Mouse (Mus musculus) testis, postnatal 14 days (tissue): ENCODE results near the gene H2-Q6.
"Not testable (repeated sequence)": the region's sequence is repeated elsewhere in the genome, so short reads cannot be mapped to it uniquely, and the experiment has no call there.

Source experiments
- DNase-seq: peaks from one replicate; pipeline ENCODE4 v3.0.0; 2021; ENCODE audit warnings: low spot score

H2-Q6 gene

DNA sequence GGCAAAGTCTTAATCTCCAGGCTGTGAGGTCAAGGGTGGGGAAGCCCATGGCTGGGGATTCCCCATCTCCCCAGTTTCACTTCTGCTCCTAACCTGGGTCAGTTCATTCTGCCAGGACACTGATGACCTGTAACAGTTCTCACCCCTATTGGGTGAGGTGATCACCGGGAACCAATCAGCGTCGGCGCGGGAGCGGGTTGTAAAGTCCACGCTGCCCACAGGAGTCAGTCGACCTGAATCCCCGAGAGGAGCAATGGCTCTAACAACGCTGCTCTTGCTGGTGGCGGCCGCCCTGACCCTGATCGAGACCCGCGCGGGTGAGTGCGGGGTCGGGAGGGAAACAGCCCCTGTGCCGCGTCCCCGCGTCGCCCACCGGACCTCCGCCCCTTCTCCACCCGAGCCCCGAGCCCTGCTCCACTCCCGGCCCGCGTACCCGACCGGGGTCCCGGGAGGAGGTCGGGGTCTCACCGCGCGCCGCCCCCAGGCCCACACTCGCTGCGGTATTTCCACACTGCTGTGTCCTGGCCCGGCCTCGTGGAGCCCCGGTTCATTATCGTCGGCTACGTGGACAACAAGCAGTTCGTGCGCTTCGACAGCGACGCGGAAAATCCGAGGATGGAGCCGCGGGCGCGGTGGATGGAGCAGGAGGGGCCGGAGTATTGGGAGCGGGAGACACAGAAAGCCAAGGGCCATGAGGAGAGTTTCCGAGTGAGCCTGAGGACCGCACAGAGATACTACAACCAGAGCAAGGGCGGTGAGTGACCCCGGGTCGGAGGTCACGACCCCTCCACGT lies at the start of gene H2-Q6:
TSS of gene H2-Q6 (plus strand) at position 227 of the 793 bp plus-strand sequence.
- peak; percentile 56 for DNase-seq

DNA sequence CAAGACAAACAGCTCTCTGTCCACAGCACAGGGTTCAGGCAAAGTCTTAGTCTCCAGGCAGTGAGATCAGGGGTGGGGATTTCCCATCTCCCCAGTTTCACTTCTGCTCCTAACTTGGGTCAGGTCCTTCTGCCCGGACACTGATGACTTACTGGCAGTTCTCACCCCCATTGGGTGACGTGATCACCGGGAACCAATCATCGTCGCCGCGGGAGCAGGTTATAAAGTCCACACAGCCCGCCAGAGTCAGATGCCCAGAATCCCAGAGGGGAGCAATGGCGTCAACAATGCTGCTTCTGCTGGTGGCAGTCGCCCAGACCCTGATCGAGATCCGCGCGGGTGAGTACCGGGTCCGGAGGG lies 45.3 kb upstream of the H2-Q6 start, which contains the start of gene H2-Q4:
TSS of gene H2-Q4 (plus strand) at position 249 of the 360 bp plus-strand sequence.
- peak; percentile 79 for DNase-seq

DNA sequence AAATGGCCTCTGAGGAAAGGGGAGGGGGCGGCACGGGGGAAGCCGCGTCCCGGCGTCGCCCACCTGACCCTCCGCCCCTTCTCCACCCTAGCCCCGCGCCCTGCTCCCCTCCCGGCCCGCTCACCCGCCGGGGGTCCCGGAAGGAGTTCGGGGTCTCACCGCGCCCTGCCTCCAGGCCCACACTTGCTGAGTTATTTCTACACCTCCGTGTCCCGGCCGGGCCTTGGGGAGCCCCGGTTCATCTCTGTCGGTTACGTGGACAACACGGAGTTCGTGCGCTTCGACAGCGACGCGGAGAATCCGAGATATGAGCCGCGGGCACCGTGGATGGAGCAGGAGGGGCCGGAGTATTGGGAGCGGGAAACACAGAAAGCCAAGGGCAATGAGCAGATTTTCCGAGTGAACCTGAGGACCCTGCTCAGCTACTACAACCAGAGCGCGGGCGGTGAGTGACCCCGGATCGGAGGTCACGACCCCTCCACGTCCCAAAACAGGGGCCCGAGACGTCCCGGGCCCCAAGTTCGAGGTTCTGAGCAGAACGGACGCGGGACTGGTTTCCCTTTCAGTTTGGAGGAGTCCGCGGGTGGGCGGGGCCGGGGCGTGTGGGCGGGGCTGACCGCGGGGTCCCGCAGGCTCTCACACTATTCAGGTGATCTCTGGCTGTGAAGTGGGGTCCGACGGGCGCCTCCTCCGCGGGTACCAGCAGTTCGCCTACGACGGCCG lies 44.8 kb upstream of the H2-Q6 start:
- peak; percentile 32 for DNase-seq

DNA sequence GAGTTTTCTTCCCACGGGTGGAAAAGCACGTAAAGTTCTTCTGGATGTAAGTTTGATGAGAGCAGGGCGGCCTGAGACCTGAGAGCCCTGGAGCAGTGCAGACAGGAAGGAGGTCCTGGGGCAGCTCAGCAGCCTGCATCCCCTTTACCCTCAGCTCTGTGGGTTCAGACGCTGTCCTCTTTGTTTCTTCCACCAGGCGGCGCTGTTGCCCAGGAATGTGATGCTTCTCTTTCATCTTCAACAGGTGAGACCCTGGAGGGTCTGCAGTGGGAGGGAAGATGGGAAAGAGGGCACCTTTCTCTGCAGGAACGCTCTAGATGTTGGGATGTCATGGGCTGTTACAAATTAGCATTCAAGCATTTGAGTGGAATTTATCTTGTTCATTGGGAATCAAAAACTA lies 34.9 kb upstream of the H2-Q6 start:
- DNase-seq, result peak; percentile 41

DNA sequence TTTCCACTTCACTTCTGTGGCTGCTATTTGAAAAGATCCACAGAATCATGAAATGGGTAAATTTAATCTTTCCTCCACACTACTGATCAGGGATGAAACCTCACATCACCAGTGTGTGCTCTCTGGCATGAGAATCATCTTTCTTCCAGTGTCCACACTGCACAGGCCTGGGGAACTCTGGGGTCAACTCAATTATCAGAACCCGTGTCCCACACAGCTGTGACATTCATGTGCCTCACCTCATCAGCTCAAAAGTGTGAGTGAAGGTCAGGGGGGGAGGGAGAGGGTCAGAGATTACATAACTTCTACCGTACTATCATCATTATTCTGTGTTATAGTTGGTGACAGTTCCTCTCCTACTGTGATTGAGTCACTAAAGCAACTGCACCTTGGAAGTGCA lies 32.0 kb upstream of the H2-Q6 start:
- DNase-seq, result not testable (repeated sequence)

DNA sequence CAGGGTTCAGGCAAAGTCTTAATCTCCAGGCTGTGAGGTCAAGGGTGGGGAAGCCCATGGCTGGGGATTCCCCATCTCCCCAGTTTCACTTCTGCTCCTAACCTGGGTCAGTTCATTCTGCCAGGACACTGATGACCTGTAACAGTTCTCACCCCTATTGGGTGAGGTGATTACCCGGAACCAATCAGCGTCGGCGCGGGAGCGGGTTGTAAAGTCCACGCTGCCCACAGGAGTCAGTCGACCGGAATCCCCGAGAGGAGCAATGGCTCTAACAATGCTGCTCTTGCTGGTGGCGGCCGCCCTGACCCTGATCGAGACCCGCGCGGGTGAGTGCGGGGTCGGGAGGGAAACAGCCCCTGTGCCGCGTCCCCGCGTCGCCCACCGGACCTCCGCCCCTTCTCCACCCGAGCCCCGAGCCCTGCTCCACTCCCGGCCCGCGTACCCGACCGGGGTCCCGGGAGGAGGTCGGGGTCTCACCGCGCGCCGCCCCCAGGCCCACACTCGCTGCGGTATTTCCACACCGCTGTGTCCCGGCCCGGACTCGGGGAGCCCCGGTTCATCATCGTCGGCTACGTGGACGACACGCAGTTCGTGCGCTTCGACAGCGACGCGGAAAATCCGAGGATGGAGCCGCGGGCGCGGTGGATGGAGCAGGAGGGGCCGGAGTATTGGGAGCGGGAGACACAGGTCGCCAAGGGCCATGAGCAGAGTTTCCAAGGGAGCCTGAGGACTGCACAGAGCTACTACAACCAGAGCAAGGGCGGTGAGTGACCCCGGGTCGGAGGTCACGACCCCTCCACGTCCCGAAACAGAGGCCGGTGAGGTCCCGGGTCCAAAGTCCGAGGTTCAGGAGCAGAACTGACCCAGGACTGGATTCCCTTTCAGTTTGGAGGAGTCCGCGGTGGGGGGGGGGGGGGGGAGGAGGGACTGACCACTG lies 30.5 kb upstream of the H2-Q6 start:
- DNase-seq, result not testable (repeated sequence)

DNA sequence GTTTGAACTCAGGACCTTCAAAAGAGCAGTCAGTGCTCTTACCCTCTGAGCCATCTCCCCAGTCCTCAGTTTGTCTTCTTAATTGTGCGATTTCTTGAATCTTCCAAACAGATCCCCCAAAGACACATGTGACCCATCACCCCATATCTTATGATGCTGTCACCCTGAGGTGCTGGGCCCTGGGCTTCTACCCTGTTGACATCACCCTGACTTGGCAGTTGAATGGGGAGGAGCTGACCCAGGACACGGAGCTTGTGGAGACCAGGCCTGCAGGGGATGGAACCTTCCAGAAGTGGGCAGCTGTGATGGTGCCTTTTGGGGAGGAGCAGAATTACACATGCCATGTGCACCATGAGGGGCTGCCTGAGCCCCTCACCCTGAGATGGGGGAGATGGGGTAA lies 27.7 kb upstream of the H2-Q6 start:
- not testable (repeated sequence) for DNase-seq

DNA sequence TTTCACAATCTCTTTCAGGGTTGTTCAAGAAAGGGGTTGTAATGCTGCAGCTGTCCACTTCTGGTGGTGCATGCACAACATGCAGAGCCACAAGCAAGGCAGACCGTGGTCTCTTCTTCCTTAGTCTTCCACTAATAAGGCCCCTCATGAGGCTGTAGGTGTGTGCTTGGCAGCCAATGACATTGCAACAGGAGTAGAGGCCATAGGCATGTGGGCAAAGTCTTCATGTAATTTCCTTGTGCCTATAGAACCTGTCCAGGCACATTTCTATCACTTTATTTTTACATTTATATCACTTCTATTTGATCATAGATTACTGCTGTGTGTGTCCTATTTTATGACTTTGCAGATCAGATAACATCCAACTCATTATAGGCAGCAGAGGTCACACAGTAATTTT lies 11.6 kb upstream of the H2-Q6 start:
- DNase-seq, result not testable (repeated sequence)

DNA sequence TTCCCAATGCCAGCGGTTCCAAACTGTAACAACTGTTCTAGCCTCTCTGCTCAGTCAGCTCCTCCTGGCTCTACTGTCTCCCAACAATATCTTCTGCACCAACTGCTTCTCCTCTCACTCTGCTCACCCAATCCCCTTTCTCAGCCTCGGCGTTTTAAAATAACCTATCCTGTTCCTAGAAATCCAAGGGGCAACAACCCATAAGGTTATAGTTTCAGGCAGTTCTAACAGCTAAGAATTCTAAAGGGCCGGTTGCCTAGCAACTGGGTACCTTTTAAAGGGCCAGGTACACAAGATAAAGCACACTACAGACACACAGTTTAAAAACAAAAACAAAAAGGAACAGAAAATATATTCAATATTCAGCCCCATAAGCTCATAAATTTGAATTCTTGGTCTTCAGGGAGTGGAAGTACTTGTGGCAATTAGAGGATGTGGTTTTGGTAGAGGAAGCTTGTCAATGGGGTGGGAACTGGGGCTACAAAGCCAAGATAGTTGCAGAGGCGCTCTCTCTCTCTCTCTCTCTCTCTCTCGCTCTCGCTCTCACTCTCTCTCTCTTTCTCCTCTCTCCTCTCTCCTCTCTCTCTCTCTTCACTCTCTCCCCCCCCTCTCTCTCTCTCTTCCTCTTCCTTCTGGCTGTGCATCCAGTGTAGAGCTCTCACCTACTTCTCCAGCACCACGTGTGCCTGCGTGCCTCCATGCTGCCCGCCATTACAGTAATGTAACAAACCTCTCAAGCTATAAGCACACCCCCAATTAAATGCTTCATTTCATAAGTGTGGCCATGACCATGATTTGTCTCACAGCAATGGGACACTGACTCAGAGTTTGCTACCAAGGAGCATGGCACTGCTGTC lies 9.1 kb upstream of the H2-Q6 start:
- not testable (repeated sequence) for DNase-seq

DNA sequence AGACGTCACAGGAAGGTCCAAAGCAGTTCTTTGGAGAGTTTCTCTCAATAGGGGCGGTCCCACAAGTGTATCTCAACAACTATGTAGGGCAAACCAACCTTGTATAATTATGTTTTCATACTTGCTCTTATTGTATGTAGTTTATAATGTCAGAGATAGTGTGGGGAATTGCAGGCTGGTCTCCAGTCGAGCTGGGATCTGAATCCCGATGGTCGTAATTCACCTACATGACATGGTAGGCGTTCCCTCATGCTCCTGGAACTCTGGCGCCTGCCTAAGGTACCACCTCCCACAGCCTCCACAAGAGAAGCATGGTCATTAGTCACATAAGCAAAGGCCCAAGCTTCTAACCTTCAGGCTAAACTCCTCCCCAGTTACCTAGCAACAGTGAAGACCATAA lies 5.9 kb upstream of the H2-Q6 start:
- no peak for DNase-seq

DNA sequence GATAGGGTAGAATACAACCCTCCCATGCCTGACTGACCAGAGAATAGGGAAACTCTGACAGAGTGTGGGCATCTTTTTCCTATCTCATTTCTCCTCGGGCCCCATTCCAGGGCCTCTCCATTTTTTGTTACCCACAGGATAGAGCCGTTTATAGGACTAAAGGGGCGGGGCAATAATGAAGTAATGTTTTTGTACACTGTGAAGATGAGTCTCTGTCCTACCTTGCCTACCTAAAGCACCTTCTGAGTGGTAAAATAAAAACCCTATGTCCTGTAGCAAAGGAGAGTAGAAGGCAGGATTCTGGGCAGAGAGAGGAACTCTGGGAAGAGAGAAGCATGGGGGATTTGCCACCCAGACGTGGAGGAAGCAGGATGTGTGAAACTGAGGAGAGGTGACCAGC lies 5.1 kb upstream of the H2-Q6 start:
- DNase-seq, result not testable (repeated sequence)

DNA sequence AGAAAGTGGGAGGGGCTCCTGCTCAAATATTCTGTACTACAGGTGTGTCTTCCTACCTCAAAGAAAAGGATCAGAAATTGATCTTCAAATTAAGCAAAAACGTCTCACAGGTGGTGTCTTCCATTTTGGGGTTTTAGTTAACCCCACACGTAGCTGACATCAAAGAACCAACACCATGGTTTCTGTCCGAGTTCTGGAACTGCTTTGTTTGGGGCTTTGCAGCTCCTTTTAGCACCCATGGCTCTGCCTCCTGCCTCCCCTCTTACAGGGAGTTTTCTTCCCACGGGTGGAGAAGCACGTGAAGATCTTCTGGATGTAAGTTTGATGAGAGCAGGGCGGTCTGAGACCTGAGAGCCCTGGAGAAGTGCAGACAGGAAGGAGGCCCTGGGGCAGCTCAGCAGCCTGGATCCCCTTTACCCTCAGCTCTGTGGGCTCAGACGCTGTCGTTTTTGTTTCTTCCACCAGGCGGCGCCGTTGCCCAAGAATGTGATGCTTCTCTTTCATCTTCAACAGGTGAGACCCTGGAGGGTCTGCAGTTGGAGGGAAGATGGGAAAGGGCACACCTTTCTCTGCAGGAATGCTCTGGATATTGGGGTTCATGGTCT lies 4.3 kb upstream of the H2-Q6 start:
- not testable (repeated sequence) for DNase-seq

DNA sequence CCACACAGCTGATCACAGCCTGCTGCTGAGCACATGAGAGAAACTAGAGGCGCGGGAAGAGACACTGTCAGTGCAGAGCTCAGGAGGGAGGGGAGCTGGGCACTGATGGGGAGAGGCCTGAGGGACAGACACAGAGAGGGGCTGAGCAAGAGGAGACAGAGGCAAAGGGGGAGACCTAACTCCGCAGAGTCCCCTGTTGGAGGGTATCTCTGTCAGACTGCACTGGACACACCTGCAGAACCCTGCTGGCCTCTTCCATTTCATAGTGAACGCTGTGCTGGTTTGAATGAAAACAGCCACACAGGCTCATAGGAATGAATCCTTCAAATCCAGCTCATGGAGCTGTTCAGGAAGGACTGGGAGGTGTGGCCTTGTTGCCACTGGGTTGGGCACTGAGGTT lies 3.3 kb upstream of the H2-Q6 start:
- DNase-seq, result not testable (repeated sequence)

DNA sequence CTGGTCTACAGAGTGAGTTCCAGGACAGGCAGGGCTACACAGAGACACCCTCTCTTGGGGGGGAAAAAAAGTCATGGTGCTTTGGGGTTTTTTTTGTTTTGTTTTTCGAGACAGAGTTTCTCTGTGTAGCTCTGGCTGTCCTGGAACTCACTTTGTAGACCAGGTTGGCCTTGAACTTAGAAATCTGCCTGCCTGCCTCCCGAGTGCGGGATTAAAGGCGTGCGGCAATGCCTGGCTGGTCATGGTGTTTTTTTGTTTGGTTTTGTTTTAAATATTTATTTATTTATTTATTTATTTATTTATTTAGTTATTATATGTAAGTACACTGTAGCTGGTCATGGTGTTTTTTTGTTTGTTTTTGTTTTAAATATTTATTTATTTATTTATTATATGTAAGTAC lies 2.3 kb upstream of the H2-Q6 start:
- DNase-seq, result not testable (repeated sequence)

DNA sequence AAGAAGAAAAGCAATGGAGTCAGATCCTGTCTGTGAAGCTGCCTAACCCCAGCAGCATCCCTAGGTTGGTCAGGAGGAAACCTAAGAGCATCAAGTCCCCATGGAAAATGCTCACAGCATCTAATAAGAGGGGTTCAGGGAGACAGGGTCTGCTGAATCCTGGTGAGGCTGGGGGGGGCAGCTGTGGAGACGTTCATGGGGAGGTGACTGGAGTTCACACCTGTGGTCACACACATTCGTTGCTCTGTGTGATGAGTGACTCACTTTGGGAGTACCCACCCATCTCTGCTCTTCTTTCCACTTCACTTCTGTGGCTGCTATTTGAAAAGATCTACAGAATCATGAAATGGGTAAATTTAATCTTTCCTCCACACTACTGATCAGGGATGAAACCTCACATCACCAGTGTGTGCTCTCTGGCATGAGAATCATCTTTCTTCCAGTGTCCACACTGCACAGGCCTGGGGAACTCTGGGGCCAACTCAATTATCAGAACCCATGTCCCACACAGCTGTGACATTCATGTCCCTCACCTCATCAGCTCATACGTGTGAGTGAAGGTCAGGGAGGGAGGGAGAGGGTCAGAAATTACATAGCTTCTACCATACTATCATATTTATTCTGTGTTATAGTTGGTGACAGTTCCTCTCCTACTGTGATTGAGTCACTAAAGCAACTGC lies 1.4 kb upstream of the H2-Q6 start:
- not testable (repeated sequence) for DNase-seq

DNA sequence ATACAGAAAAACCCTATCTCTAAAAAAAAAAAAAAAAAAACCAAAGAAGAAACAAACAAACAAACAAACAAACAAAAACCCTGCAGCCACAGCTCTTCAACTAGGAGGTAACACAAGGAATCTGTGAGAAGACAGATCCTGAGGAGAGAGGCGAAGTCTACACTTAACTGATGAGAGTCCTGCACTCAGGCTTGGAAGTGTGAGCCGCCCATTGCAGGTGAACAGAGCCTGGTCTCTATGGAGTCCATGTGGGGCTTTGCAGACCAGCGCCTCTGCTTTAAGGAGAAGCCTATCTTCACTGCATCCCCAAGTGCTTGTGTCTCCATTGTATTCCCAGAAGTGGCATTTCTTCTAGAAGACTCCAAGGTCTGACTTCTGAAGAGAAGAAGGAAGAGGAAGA lies 544 bp upstream of the H2-Q6 start:
- not testable (repeated sequence) for DNase-seq

DNA sequence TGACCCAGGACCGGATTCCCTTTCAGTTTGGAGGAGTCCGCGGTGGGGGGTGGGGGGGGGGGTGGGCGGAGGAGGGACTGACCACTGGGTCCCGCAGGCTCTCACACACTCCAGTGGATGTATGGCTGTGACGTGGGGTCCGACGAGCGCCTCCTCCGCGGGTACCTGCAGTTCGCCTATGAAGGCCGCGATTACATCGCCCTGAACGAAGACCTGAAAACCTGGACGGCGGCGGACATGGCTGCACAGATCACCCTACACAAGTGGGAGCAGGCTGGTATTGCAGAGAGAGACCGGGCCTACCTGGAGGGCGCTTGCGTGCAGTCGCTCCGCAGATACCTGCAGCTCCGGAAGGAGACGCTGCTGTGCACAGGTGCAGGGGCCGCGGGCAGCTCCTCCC lies 824 bp downstream of the H2-Q6 start:
- peak; percentile 38 for DNase-seq

DNA sequence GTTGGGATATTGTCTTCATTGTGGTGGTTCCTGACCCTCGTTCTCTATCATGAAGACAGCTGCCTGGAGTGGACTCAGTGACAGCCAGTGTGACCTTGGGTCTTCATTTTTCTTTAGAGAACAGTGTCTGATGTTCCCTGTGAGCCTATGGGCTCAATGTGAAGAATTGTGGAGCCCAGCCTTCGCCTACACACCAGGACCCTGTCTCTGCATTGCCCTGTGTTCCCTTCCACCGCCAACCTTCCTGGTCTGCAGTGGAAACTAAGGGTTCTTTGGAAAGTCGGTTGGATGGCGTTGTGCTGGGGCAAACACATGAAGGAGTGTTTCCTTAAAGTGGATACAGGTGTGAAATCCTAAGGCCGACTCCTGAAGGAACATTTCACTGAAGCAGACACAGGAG lies 4.2 kb downstream of the H2-Q6 start:
- not testable (repeated sequence) for DNase-seq

DNA sequence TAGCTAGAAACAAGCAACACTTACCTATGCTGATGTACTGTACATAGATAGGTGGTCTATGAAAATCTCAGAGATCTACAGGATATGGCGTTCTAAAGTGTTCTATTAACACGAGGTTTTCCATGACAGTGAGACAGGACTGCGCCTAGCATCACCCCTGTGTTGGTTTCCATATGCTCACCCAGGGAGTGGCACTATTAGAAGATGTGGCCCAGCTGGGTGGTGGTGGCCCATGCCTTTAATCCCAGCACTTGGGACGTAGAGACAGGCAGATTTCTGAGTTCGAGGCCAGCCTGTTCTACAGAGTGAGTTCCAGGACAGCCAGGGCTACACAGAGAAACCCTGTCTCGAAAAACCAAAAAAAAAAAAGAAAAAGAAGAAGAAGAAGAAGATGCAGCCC lies 6.0 kb downstream of the H2-Q6 start:
- DNase-seq, result not testable (repeated sequence)

DNA sequence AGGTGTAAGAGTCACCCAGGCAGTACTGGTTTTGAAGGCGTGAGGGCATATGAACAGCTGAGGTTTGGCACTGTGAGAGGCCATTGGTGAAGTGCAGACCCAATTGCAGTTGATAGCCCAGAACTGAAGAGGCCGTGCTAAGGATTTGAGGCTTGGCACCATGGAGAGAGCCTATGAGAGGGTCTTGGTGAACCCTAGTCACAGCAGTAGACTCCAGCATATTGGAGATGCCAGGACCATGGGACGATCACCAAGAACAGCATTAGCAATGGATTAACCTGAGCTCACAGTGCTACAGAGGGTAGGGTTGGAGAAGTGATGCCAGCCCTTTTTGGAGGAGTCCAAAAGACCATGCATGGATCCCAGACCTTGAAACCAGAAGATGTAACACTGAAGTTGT lies 7.5 kb downstream of the H2-Q6 start:
- DNase-seq, result not testable (repeated sequence)
